Mouse (Mus musculus): ENCODE results near the gene Bsx. TPM values are rescaled to one million over a fixed set of nuclear protein-coding genes. Genes with fewer than 3 reads are reported as not detected.

Bsx gene
- total and polyA plus RNA-seq, 2 experiments from 2014 or later = 2.8 TPM; not detected in 1

DNA sequence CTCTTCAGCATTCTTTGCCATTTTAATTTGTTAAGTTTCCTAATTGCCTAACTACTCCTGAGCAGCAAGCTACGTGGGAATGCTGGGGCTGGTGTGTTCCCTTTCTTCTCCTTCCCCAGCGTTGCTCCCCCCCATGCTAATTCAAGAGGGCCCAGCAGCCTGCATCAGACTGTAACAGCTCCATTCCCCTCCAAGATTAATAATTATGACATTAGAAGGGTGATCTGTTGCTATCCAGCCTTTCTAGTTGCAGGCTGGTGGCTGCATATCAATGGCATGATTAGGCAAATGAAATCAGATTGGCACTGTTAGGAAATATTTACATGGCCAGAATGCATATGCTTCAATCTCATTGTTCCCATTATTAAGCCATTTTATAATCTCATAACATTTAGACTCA lies 22.4 kb upstream of the Bsx start:
- Histone ChIP-seq H3K9me3 (ENCODE audit: low read length) (no peaks in the 10 kb centered on the region), H3K27me3 (ENCODE audit: insufficient read depth, low read length) (no peaks in the 10 kb centered on the region), H3K9ac (replicated peaks; ENCODE audit: low read length, poor library complexity, severe bottlenecking) (no peak overlapping the region), H3K4me3 (ENCODE audit: low read depth, low read length) (no peak overlapping the region), H3K4me1 (ENCODE audit: insufficient read depth, low read length) (no peaks in the 10 kb centered on the region), H3K27ac (ENCODE audit: low read depth, low read length) (no peak overlapping the region), H3K4me2 (ENCODE audit: low read depth, low read length, poor library complexity, severe bottlenecking) (no peak overlapping the region), H3K36me3 (ENCODE audit: insufficient read depth, low read length) (no peaks in the 10 kb centered on the region)
- ATAC-seq (ENCODE audit: low FRiP score) (no peak), DNase-seq (ENCODE audit: low spot score) (no peak)
- TF ChIP-seq CTCF (IDR thresholded peaks at IDR 0.05) = no peak
- 45% methylated on average over 2 of the region's 2 CpGs for whole genome bisulfite sequencing

DNA sequence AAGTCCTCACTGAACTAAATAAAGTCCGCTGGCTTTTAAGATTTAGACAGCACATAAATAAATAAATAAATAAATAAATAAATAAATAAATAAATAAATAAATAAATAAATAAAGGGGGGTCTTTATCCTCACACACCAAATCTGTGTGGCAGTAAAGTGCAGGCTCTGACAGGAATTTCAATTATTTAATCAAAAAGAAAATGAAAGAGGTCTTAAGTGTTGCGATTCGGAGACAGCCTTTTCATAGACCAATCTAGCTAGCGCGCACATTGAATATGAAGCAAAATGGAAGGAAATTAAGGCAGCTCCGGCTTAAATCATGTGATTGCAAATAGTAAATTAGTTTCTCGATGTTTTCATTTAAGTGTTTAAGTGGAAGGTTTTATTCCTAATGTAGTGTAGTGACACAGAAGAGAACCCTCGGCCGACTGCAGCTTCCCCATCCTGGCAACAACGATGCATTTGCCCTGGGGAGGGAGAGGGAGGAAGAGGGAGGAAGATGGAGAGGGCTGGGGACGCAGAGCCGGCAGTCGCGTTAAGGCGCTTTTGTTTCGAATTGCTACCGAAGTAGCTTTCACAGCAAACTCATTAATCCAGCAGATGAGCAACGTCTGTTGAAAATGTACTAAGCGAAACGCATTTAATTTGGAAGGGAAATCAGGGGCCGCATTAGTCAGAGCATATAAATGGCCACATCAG lies 15.3 kb upstream of the Bsx start:
- peak overlapping the region; percentile 71 for H3K4me2 ChIP-seq (ENCODE audit: low read depth, low read length, poor library complexity, severe bottlenecking)
- 4% methylated on average over 21 of the region's 21 CpGs for WGBS
- peak overlapping the region; percentile 36; the same call in 1 of the 2 replicates for H3K9ac ChIP-seq (replicated peaks; ENCODE audit: low read length, poor library complexity, severe bottlenecking)
- H3K4me1 ChIP-seq (ENCODE audit: insufficient read depth, low read length) = no peaks in the 10 kb centered on the region
- ATAC-seq (ENCODE audit: low FRiP score) (no peak), DNase-seq (ENCODE audit: low spot score) (peak; percentile 45)
- H3K27ac ChIP-seq (ENCODE audit: low read depth, low read length) = no peak overlapping the region
- no peak for TF ChIP-seq CTCF (IDR thresholded peaks at IDR 0.05)
- H3K9me3 ChIP-seq (ENCODE audit: low read length) = no peaks in the 10 kb centered on the region
- H3K36me3 ChIP-seq (ENCODE audit: insufficient read depth, low read length) = no peaks in the 10 kb centered on the region
- peak overlapping the region; percentile 34 for H3K4me3 ChIP-seq (ENCODE audit: low read depth, low read length)
- no peaks in the 10 kb centered on the region; the same call in 1 of the 2 replicates for H3K27me3 ChIP-seq (ENCODE audit: insufficient read depth, low read length)

DNA sequence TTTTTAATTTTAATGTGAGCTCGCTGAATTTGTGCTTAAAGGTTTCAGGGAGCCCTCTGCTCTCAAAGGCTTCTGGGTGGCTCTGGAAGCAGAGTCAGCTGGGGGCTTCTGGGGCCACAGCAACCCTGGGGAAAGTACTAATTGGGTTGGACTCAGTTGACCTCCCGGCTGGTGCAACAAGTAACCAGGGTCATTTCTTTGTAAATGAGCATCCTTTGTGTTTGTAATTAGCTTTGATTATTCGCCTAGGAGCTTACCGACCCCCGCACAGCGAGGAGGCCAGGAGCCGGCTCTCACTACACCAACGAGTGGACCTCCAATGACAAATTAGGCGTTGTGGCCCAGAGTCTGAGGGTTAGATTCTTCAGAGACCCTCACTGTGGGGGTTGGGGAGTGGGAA lies 14.7 kb upstream of the Bsx start:
- DNase-seq (ENCODE audit: low spot score) (no peak), ATAC-seq (ENCODE audit: low FRiP score) (no peak)
- H3K36me3 ChIP-seq (ENCODE audit: insufficient read depth, low read length) = no peaks in the 10 kb centered on the region

DNA sequence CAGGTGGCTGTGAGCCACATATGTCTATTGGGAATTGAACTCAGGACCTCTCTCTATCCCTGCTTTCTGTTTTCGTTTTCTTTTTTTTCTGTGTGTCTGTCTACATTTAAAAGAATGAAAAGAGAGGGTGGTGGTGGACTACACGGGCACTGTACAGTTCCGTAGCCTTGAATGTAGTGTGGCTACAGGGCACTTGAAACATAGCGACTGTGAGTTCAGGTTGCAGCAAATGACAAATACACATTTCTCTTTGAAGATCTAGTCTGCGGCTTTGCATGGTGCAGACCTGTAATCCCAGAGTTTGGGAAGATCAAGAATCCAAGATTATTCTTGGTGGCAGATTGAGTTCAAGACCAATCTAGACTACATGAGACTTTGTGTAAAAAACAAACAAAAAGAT lies 3.6 kb upstream of the Bsx start:
- Histone ChIP-seq H3K27ac (ENCODE audit: low read depth, low read length) (no peak overlapping the region), H3K4me3 (ENCODE audit: low read depth, low read length) (no peak overlapping the region), H3K4me1 (ENCODE audit: insufficient read depth, low read length) (peaks cover 3% of the 10 kb centered on the region; the same call in 1 of the 2 replicates), H3K9ac (replicated peaks; ENCODE audit: low read length, poor library complexity, severe bottlenecking) (no peak overlapping the region), H3K36me3 (ENCODE audit: insufficient read depth, low read length) (no peaks in the 10 kb centered on the region), H3K27me3 (ENCODE audit: insufficient read depth, low read length) (peaks cover 42% of the 10 kb centered on the region), H3K4me2 (ENCODE audit: low read depth, low read length, poor library complexity, severe bottlenecking) (no peak overlapping the region), H3K9me3 (ENCODE audit: low read length) (no peaks in the 10 kb centered on the region)
- ATAC-seq (ENCODE audit: low FRiP score) (no peak), DNase-seq (ENCODE audit: low spot score) (no peak)
- TF ChIP-seq CTCF (IDR thresholded peaks at IDR 0.05) = no peak
- WGBS = 84% methylated on average over 5 of the region's 5 CpGs

More for the DNA sequence above, 14.7 kb upstream of the Bsx start:
- Histone ChIP-seq H3K9me3 (ENCODE audit: low read length) (no peaks in the 10 kb centered on the region), H3K4me1 (ENCODE audit: insufficient read depth, low read length) (no peaks in the 10 kb centered on the region), H3K9ac (replicated peaks; ENCODE audit: low read length, poor library complexity, severe bottlenecking) (no peak overlapping the region), H3K4me2 (ENCODE audit: low read depth, low read length, poor library complexity, severe bottlenecking) (peak overlapping the region; percentile 71), H3K4me3 (ENCODE audit: low read depth, low read length) (peak overlapping the region; percentile 34), H3K27ac (ENCODE audit: low read depth, low read length) (no peak overlapping the region), H3K27me3 (ENCODE audit: insufficient read depth, low read length) (no peaks in the 10 kb centered on the region; the same call in 1 of the 2 replicates)
- no peak for TF ChIP-seq CTCF (IDR thresholded peaks at IDR 0.05)
- 9% methylated on average over 9 of the region's 9 CpGs for WGBS

DNA sequence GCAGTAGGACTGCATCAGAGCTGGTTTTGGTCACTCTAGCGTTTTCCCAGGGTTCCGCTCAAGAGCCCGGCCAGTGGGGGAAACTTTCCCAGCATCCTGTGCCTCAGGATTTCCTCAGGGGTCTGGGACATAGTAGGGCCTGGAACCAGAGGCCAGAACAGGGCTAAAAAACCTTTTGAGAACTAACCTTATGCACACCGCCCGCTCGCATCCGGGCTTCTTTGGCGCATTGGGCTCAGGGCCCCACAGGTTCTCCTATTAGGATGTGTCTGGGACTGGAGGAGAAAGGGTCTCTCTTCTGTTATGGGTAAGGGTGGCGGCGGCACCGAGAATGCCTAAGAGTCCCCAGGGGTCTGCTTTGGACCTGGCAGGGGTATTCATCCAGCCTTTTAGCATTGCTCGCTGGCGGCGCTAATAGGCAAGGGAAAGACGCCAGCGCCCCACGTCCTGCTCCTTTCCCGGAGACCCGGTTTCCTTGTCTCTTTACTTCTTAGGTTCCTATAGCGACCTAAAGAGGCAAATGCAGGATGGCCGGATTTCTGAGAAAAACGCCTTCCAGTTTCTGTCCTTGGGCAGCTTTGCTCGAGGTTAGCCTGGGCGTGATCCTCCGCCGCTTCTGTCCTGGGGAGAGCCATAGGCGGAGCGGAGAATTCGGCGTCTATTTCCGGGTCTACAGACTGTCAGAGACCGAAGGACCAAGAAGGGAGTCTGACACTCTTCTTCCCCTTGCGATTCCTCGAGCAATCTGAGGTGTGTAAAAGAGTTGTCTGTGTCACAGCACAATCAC lies 2.4 kb upstream of the Bsx start:
- DNase-seq (ENCODE audit: low spot score) = no peak
- WGBS = under 1% methylated on average over 34 of the region's 34 CpGs
- H3K4me1 ChIP-seq (ENCODE audit: insufficient read depth, low read length) = peaks cover 3% of the 10 kb centered on the region; the same call in 1 of the 2 replicates

DNA sequence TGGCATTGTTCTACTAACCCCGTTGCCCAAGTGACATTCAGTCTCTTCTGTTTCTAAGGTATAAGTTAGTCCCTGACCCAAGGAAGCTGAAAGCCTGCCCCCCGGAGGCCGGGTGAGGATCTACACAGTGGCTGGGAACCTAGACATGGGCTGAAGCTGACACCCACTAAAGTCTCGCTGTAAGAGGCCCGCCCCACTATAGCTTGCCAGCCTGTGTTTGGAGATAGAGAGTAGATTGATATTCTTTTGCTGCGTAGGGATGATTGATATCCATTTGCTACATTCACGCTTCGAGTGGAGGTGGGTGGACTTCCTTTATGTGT lies 1.8 kb upstream of the Bsx start:
- WGBS = 2% methylated on average over 8 of the region's 8 CpGs

More for the DNA sequence above, 2.4 kb upstream of the Bsx start:
- no peak for TF ChIP-seq CTCF (IDR thresholded peaks at IDR 0.05)
- Histone ChIP-seq H3K9ac (replicated peaks; ENCODE audit: low read length, poor library complexity, severe bottlenecking) (no peak overlapping the region), H3K27ac (ENCODE audit: low read depth, low read length) (no peak overlapping the region), H3K9me3 (ENCODE audit: low read length) (no peaks in the 10 kb centered on the region), H3K4me3 (ENCODE audit: low read depth, low read length) (peak overlapping the region; percentile 11; the same call in 1 of the 2 replicates), H3K4me2 (ENCODE audit: low read depth, low read length, poor library complexity, severe bottlenecking) (no peak overlapping the region), H3K36me3 (ENCODE audit: insufficient read depth, low read length) (no peaks in the 10 kb centered on the region), H3K27me3 (ENCODE audit: insufficient read depth, low read length) (peaks cover 48% of the 10 kb centered on the region)
- ATAC-seq (ENCODE audit: low FRiP score) = no peak

More for the DNA sequence above, 1.8 kb upstream of the Bsx start:
- DNase-seq (ENCODE audit: low spot score) = no peak
- Histone ChIP-seq H3K27ac (ENCODE audit: low read depth, low read length) (no peak overlapping the region), H3K4me2 (ENCODE audit: low read depth, low read length, poor library complexity, severe bottlenecking) (no peak overlapping the region), H3K9me3 (ENCODE audit: low read length) (no peaks in the 10 kb centered on the region), H3K4me3 (ENCODE audit: low read depth, low read length) (no peak overlapping the region), H3K36me3 (ENCODE audit: insufficient read depth, low read length) (no peaks in the 10 kb centered on the region), H3K4me1 (ENCODE audit: insufficient read depth, low read length) (peaks cover 3% of the 10 kb centered on the region; the same call in 1 of the 2 replicates), H3K9ac (replicated peaks; ENCODE audit: low read length, poor library complexity, severe bottlenecking) (no peak overlapping the region), H3K27me3 (ENCODE audit: insufficient read depth, low read length) (peaks cover 49% of the 10 kb centered on the region)
- no peak for ATAC-seq (ENCODE audit: low FRiP score)
- peak; percentile 31 for TF ChIP-seq CTCF (IDR thresholded peaks at IDR 0.05)

All from midbrain, postnatal 0 days (tissue).